Mouse (Mus musculus) embryonic fibroblast, embryonic 13.5 days (primary cell): ENCODE data around the gene Ppp1r14a. TPM values are rescaled to one million over a fixed set of nuclear protein-coding genes. Genes with fewer than 3 reads are reported as not detected.

Experiments used
- H3K27ac ChIP-seq: 2 replicates; pipeline ENCODE4 v1.5.1; 2012; ENCODE audit warnings: low read length, control low read depth, inconsistent platforms; ENCODE audit not compliant: insufficient read depth
- H3K4me1 ChIP-seq: 2 replicates; pipeline ENCODE4 v1.6.1; 2011; ENCODE audit warnings: low read length; ENCODE audit not compliant: control insufficient read depth, insufficient read depth
- H3K4me3 ChIP-seq: 2 replicates; pipeline ENCODE4 v1.5.1; 2011; ENCODE audit warnings: mild to moderate bottlenecking, control low read depth, low read length; ENCODE audit not compliant: insufficient read depth
- CTCF ChIP-seq: IDR thresholded peaks from 2 replicates; pipeline ENCODE4 v1.5.1; 2011; ENCODE audit warnings: mild to moderate bottlenecking, control low read depth, low read length, moderate library complexity, borderline replicate concordance; ENCODE audit not compliant: insufficient read depth
- POLR2A ChIP-seq: IDR thresholded peaks from 2 replicates; pipeline ENCODE4 v1.6.1; 2011; ENCODE audit warnings: low read depth, mild to moderate bottlenecking, control low read depth, low read length, moderate library complexity
- polyA plus RNA-seq: library from polyadenylated mRNA; stranded (reverse); fragments of >200 nt; gene quantifications from 2 replicates; pipeline ENCODE4 v1.2.4, GENCODE M21; 2011; ENCODE audit warnings: low read depth; ENCODE audit not compliant: missing spikeins, insufficient read length

Gene Ppp1r14a
- polyA plus RNA-seq, 1 experiment = 8.2 TPM

DNA sequence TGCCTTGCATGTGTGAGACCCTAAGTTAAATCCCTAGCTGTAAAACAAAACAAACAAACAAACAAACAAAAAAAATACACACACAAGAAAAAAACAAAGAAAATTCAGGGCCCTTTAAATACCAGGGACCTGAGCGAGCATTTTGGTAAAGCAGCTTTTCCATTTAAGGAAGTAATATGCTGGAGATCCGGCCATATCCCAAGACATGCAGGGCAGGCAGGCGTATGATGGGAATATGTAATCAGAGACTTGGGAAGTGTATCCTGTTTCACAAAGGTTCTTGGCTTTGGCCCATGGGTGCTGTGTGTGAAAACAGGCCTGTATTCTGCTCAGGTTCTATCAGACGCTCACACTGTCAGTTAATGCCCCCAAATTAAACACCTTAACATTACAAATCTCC, 11.6 kb upstream of the Ppp1r14a start:
- TF ChIP-seq CTCF (no peak), POLR2A (no peak)
- Histone ChIP-seq H3K4me1 (no peaks in the 10 kb centered on the region), H3K27ac (no peak overlapping the region), H3K4me3 (no peak overlapping the region)

DNA sequence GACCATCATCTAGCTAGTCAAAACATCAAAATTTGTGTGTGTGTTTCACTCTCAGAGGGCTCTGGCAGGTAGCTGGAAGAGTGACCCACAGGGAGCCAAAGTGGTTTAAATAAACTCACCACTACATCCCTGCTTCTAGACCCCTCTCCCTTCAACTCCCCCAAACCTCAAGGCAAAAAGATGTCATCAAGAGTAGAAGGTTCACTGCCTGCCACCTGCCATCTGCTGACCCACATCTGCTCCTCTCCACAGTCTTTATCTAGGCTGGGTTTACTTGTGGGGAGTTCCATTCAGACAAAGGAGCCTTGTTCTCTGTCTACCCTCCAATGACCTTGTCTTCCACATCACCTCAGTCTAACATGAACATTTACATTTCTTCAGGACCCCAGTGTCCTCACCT, 9.8 kb upstream of the Ppp1r14a start:
- Histone ChIP-seq H3K4me3 (no peak overlapping the region), H3K27ac (no peak overlapping the region), H3K4me1 (no peaks in the 10 kb centered on the region)
- no peak for TF ChIP-seq POLR2A
- no peak for TF ChIP-seq CTCF

DNA sequence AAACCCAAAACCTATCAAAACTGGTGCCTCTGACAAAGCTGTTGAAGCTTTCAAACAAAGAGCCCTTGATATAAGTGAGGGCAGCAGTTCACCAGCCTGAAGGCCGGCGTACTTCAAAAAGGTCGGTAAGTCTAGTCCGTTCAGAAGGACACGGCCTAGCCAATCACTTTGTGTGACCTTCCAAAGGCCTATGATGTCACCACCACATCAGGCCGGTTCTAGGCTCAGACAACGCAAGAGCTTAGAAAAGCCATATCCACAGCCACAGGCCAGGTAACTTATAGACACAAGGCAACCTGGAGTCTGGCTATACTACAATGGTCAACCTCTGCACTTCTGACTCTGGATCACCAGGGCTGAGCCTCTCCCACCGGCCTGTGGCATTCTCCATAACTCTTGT, 9.2 kb upstream of the Ppp1r14a start:
- TF ChIP-seq CTCF (no peak), POLR2A (no peak)
- H3K4me3 ChIP-seq = no peak overlapping the region
- H3K27ac ChIP-seq = no peak overlapping the region
- no peaks in the 10 kb centered on the region for H3K4me1 ChIP-seq

DNA sequence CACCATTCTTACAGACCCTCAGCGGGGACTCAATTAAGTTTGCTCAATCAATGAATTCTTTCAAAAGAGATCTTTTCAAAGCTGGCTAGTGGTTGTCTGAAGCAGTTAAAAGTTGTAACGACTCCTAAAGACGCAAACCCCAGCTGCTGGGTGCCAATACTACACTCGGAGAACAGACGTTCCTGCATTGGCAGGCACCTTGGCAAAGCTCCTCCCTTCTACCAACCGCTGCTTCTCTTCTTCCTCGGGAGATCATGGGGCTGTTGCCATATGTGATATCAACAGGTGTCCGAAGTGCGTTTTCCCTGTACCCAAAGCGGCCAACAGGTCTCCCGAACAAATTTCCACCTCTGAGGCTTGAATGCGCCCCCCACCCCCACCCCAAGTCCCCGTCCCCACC, 8.3 kb upstream of the Ppp1r14a start:
- TF ChIP-seq POLR2A (no peak), CTCF (no peak)
- no peak overlapping the region for H3K4me3 ChIP-seq
- H3K4me1 ChIP-seq = no peaks in the 10 kb centered on the region
- H3K27ac ChIP-seq = no peak overlapping the region

DNA sequence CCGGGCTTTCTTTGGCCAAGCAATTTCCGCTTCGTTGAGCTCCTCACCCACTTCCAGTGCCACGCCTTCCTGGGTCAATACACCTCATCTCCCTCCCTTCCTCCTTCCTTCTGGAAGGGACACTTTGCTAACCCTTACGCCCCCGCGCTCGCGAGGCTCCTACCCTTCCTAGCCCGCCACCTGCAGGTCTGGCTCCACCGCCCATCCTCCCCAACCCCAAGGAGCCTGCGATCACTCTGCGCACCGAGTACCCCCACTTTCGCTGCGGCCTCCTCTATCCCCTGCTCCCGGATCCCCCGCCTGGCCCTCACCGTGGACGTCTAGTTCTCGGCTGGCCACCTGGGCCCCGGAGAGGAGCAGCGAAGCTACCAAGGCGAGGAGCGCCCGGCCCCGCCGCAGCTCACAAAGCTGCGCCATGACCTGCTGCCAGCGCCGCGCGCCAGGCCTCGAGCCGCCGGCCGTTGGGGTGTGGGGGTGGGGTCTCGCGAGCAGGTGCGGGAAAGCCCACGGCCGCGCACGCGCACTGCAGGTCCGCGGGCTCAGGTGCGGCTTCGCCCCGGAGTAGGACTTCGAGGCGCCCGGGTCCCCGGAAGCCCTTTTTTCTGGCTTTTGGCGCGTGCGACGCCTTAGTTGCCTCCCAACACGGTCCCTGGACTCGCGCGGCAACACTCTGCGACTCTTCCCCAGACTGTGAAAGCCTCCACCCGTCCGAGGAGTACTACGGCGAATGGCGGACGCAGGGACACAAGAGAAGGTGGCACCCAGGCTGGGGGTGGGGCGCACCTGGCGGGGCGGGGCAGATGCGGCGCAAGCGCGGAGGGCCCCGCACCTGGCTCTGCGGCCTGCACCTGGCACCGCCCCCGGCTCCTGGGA, 7.7 kb upstream of the Ppp1r14a start, which contains the start of gene Spint2:
TSS of gene Spint2 (minus strand) at position 712 of the 873 bp plus-strand sequence.
- Histone ChIP-seq H3K4me1 (no peaks in the 10 kb centered on the region), H3K27ac (no peak within 1 kb of the TSS), H3K4me3 (peak within 1 kb of the TSS; percentile 27)
- TF ChIP-seq CTCF = no peak
- no peak for TF ChIP-seq POLR2A

DNA sequence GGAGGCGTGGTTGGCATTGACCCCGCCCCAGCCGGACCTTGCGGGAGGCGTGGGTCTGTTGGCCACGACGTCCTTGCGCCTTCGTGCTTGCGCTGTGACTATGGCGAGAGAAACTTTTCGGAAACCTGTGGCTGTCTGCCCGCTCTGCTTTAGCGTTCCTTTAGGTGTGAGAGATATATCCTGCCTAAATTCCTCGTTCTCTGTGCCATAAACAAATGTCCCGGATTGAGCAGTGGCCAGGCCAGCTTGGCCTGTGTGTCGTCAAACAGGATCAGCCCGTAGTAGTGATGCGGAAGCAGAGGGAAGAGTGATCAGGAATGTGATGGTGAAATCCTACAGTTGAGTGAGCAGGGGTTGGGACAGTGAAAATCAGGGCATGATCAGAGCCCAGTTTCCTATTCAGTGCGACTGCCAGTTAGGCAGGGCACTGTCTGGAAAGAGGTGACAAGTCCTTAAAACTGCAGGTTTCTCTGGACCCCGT, 7.0 kb upstream of the Ppp1r14a start:
- H3K4me1 ChIP-seq = no peaks in the 10 kb centered on the region
- no peak overlapping the region for H3K27ac ChIP-seq
- TF ChIP-seq POLR2A = no peak
- TF ChIP-seq CTCF = no peak
- H3K4me3 ChIP-seq = 0 out of 2 replicates have a peak overlapping the region, but pooled peaks have one; percentile 27

DNA sequence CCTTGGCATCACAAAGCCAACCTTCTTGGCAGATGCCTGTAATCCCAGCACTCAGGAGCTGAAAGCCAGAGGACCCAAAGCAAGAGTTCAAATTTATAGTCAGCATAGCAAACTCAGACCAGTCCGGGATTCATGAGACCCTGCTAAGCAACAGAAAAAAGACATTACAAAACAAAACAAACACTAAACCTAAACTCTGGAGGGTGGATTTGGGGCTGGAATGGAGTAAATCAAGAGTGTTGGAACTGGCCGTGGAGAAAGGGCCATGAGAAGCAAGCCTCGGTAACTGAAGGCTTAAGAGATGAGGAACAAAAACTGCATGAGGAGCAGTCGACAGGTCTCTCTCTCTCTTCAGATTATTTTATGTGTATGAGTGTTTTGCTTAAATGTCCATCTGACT, 5.2 kb upstream of the Ppp1r14a start:
- Histone ChIP-seq H3K4me3 (no peak overlapping the region), H3K27ac (no peak overlapping the region), H3K4me1 (no peaks in the 10 kb centered on the region)
- no peak for TF ChIP-seq POLR2A

DNA sequence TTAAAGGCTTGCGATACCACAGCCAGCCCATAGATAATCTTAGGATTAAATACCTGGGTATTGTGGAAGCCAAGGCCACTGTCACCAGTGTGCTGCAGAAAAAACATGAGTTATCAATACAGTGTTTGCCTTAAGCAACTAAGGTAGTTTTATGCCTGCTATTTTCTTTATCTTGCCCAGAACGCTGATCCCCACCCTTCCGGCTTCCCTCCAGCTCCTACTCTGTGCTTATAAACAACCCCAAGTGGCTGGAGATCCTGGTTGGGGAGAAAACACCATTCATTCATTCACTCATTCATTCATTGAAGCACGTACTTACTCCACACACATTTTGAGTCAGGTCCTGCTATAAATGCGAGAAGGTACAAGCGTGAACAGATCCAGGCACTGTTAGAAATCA, 4.6 kb upstream of the Ppp1r14a start:
- TF ChIP-seq CTCF (no peak), POLR2A (no peak)
- H3K4me3 ChIP-seq = no peak overlapping the region
- H3K27ac ChIP-seq = no peak overlapping the region

DNA sequence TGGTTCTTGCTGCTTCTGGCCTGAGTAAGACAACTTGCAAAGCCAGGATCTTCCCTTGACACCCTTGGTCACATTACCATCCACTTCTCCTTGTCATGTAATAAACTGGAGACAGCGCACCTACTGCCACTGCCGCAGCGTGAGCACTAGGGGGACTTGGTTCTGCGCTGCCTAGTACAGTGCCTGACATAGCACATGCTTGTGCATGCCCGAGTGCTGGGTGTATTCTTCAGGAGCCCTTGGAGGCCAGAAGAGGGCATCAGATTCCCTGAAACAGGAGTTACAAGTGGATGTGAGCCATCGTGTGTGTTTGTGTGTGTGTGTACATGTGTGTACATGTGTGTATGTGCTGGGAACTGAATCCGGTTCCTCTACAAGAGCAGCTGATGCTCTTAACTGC, 1.6 kb upstream of the Ppp1r14a start:
- H3K4me1 ChIP-seq = peaks cover 3% of the 10 kb centered on the region; the same call in 1 of the 2 replicates

More for the DNA sequence above, 4.6 kb upstream of the Ppp1r14a start:
- H3K4me1 ChIP-seq = no peaks in the 10 kb centered on the region

DNA sequence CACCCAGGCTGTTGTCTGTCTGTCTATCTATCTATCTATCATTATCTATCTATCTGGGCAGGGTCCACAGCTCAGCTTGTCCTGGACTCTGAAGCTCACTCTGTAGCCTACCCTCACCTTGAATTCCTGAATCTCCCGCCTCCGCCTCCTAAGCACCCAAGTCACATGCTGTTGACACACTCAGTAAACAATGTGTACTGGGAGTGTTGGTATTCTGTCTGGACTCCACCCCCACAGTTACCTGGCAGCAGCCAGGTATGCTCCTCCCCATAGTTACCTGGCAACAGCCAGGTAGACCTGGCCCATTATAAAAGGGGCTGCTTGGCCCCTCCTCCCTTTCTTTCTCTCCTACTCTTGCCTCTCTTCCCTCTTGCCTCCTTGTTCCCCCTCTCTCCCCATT, 1.0 kb upstream of the Ppp1r14a start:
- no peak overlapping the region for H3K4me3 ChIP-seq
- H3K4me1 ChIP-seq = peaks cover 3% of the 10 kb centered on the region; the same call in 1 of the 2 replicates
- no peak overlapping the region for H3K27ac ChIP-seq
- TF ChIP-seq POLR2A (no peak), CTCF (no peak)

More for the DNA sequence above, 1.6 kb upstream of the Ppp1r14a start:
- 0 out of 2 replicates have a peak, but pooled peaks have one; percentile 17 for TF ChIP-seq CTCF
- no peak for TF ChIP-seq POLR2A
- no peak overlapping the region for H3K27ac ChIP-seq
- no peak overlapping the region for H3K4me3 ChIP-seq

DNA sequence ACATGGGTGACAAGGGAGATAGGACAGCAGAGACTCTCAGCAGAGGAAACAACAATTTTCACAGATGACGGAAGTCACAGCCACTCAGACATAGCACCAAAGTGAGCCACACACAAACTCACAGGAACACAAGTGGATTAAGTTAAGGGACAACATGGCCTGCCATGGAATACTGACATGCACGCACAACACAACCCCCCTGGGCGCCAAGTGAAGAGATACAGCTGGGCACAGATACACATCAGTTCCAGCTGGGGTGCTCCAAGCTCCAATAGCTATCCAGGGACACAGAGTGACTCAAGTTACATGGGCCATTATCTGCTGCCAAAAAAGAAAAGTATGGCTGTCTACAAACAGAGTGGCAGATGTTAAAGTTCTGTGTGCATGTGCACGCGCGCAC, 748 bp downstream of the Ppp1r14a start:
- H3K27ac ChIP-seq = no peak overlapping the region

More for the DNA sequence above, 748 bp downstream of the Ppp1r14a start:
- TF ChIP-seq CTCF (no peak), POLR2A (no peak)
- H3K4me3 ChIP-seq = peak overlapping the region; percentile 59; the same call in 1 of the 2 replicates
- H3K4me1 ChIP-seq = peaks cover 3% of the 10 kb centered on the region; the same call in 1 of the 2 replicates
